Mouse (Mus musculus): ENCODE data around the gene Jph4. TPM values are rescaled to one million over a fixed set of nuclear protein-coding genes. Genes with fewer than 3 reads are reported as not detected.

The Jph4 gene
- polyA plus RNA-seq, 1 experiment from 2014 or later, result 0.18 TPM

DNA sequence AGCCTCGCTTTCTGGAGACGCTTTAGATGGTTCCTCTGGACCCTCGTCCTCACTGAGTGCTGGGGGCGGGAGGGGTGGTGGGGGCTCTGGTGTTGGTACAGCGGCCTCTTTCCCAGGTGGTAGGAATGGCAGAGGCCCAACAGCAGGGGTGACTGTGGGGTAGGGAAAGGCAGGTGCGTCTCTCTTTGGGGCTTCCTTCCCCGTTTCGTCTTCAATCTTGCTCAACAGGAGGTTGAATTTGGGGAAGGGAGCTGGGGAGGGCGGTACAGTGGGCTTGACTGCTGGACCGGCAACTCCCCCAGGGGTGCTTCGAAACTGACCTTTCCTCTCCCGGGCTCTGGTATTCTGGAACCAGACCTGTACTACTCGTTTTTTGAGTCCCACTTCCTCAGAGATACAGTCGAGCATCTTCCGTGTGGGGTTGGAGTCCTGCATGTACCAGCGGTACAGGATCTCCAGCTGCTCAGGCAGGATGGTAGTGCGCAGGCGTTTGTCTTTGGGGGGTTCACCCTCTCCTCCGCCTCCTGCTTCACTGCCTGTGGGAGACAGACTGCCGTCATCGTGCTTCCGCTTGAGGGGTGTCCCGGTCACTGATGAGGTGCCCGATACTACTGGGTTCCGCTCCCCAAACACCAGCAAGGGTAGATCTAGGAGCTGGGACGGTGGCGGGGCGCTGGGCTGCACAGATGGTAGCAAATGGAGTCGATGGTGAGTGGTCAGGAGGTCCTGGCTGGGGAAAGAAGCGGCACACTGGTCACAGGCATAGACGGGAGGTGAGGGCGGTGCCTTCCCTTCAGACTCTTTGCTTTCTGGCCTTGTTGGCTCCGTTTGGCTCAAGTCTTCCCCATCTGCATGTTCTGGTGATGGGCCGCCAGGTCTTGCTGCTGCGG lies 52.0 kb downstream of the Jph4 start:
- ATAC-seq (ENCODE audit: low read depth), result no peak
- H3K36me3 ChIP-seq (ENCODE audit: control insufficient read depth, insufficient read depth, low read length), result peaks cover 2% of the 10 kb centered on the region; the same call in 1 of the 2 replicates
- H3K9ac ChIP-seq (ENCODE audit: low read length), result no peak overlapping the region
- H3K4me3 ChIP-seq (ENCODE audit: low read length), result no peak overlapping the region
- H3K27ac ChIP-seq (ENCODE audit: low read length), result no peak overlapping the region
- H3K4me1 ChIP-seq (replicated peaks; ENCODE audit: control insufficient read depth, insufficient read depth, low read length), result peaks cover 3% of the 10 kb centered on the region
- no peaks in the 10 kb centered on the region for H3K9me3 ChIP-seq (ENCODE audit: control insufficient read depth, low read length)
- H3K4me2 ChIP-seq (ENCODE audit: low read depth, low read length), result no peak overlapping the region
- 67% methylated on average over 35 of the region's 35 CpGs for WGBS
- no peaks in the 10 kb centered on the region for H3K27me3 ChIP-seq (ENCODE audit: control insufficient read depth, insufficient read depth, low read depth, low read length)

DNA sequence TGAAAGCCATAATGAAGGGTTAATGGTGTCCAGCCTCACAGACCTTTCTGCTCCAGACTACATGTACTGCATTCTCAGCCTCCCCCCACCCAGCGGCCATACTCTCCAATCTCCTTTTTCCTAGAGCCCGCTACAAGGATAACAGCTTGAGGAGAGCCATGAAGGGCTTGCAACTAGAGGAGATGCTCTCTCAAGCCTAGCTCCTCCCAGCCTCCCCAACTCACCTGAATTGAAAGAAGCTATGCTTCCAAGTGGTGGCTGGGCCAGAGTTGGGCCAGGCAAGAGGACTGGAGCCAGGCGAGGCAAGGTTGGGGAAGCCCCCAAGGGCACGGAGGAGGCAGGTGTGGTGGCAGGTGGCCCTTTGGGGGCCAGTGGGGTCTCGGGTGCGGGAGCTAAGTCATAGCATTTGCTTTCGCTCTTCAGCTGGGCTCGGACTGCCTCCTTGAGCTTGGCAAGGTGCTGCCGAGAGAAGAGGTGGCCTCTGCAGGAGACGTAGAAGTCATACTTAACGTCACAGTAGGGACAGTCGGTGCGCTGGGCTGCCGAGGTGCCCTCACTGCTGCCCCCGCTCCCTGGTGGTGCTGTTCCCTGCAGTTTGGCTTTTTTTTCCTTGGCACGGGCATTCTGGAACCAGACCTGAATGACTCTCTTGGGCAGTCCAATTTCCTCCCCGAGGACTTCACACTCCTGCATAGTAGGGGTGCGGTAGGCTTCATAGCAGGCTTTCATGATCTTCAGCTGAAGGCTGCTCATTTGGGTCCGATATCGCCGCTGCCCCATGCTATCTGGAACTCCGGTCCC lies 53.0 kb downstream of the Jph4 start:
- Histone ChIP-seq H3K9ac (ENCODE audit: low read length) (no peak overlapping the region), H3K4me1 (replicated peaks; ENCODE audit: control insufficient read depth, insufficient read depth, low read length) (peaks cover 3% of the 10 kb centered on the region), H3K4me3 (ENCODE audit: low read length) (no peak overlapping the region)

DNA sequence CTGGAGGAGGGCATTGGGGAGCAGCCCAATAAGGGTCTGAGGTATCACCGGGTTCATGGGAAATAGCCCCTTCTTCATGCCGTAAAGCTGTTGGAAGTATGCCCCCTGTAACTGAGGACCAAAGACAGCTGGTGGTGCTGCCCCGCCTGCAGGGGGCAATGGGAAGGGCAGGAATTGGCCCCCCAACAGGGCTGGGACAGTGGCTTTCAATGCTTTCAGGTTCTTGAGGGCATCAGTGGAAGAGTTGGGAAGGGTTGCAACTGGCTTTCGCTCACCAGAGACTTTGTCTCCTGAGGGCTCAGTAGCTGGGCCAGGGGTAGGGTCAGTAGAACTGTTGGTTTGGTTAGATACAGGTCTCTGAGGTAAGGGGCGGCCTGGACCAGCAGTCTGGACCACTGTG lies 53.6 kb downstream of the Jph4 start:
- peaks cover 2% of the 10 kb centered on the region; the same call in 1 of the 2 replicates for H3K36me3 ChIP-seq (ENCODE audit: control insufficient read depth, insufficient read depth, low read length)
- H3K4me3 ChIP-seq (ENCODE audit: low read length), result no peak overlapping the region
- H3K4me2 ChIP-seq (ENCODE audit: low read depth, low read length), result no peak overlapping the region
- H3K9me3 ChIP-seq (ENCODE audit: control insufficient read depth, low read length), result no peaks in the 10 kb centered on the region
- no peak for ATAC-seq (ENCODE audit: low read depth)
- peaks cover 3% of the 10 kb centered on the region for H3K4me1 ChIP-seq (replicated peaks; ENCODE audit: control insufficient read depth, insufficient read depth, low read length)
- H3K9ac ChIP-seq (ENCODE audit: low read length), result no peak overlapping the region
- no peaks in the 10 kb centered on the region for H3K27me3 ChIP-seq (ENCODE audit: control insufficient read depth, insufficient read depth, low read depth, low read length)
- no peak overlapping the region for H3K27ac ChIP-seq (ENCODE audit: low read length)
- 84% methylated on average over 5 of the region's 5 CpGs for WGBS

More for the DNA sequence above, 53.0 kb downstream of the Jph4 start:
- no peak overlapping the region for H3K27ac ChIP-seq (ENCODE audit: low read length)
- no peaks in the 10 kb centered on the region for H3K27me3 ChIP-seq (ENCODE audit: control insufficient read depth, insufficient read depth, low read depth, low read length)
- H3K36me3 ChIP-seq (ENCODE audit: control insufficient read depth, insufficient read depth, low read length), result peaks cover 2% of the 10 kb centered on the region; the same call in 1 of the 2 replicates
- ATAC-seq (ENCODE audit: low read depth), result no peak
- no peaks in the 10 kb centered on the region for H3K9me3 ChIP-seq (ENCODE audit: control insufficient read depth, low read length)
- no peak overlapping the region for H3K4me2 ChIP-seq (ENCODE audit: low read depth, low read length)
- WGBS, result 81% methylated on average over 22 of the region's 22 CpGs

DNA sequence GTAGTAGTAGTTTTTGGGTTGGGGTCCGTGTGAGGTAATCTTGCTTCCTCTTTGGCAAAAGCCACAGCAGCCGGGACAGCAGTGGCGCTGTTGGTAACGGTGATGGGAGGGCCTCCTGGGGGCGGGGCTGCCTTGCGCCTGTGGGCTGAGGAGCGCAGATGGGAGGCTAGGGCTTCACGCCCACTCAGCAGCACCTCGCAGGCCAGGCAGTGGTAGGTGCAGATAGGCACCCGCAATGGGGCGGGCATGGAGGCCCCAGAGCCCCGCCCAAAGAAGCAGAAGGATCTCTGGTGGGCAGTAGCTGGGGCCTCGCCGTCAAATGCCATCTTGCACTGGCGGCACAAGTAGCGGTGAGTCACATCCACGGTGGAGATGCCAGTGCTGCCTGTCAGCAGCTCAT lies 54.1 kb downstream of the Jph4 start:
- no peaks in the 10 kb centered on the region for H3K9me3 ChIP-seq (ENCODE audit: control insufficient read depth, low read length)
- H3K27ac ChIP-seq (ENCODE audit: low read length), result no peak overlapping the region
- H3K4me2 ChIP-seq (ENCODE audit: low read depth, low read length), result peak overlapping the region; percentile 28
- H3K9ac ChIP-seq (ENCODE audit: low read length), result no peak overlapping the region
- peak; percentile 77 for ATAC-seq (ENCODE audit: low read depth)
- H3K4me3 ChIP-seq (ENCODE audit: low read length), result no peak overlapping the region
- 11% methylated on average over 17 of the region's 17 CpGs for WGBS
- H3K36me3 ChIP-seq (ENCODE audit: control insufficient read depth, insufficient read depth, low read length), result peaks cover 2% of the 10 kb centered on the region; the same call in 1 of the 2 replicates
- no peaks in the 10 kb centered on the region for H3K27me3 ChIP-seq (ENCODE audit: control insufficient read depth, insufficient read depth, low read depth, low read length)
- H3K4me1 ChIP-seq (replicated peaks; ENCODE audit: control insufficient read depth, insufficient read depth, low read length), result peaks cover 3% of the 10 kb centered on the region

DNA sequence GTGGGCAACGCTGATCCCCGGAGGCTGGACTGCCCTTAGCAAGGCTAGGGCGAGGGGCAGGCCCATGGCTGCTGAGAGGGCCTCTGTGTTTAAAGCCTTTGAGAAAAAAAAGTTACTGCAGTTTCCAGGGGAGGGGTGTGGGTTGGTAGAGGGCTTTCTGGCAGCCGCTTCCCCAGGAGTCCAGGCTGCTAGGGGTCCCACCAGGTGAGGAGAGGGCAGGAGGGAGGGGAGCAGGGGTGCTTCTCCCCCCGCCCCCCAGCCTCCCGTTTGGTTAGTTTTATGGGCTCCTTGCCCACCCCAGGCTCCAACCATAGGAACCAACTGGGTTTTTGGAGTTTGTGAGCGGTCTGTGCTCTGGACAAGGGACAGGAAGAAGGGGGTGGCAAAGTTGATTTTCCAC lies 54.9 kb downstream of the Jph4 start:
- no peak overlapping the region for H3K4me3 ChIP-seq (ENCODE audit: low read length)
- ATAC-seq (ENCODE audit: low read depth), result no peak
- 45% methylated on average over 7 of the region's 7 CpGs for WGBS

DNA sequence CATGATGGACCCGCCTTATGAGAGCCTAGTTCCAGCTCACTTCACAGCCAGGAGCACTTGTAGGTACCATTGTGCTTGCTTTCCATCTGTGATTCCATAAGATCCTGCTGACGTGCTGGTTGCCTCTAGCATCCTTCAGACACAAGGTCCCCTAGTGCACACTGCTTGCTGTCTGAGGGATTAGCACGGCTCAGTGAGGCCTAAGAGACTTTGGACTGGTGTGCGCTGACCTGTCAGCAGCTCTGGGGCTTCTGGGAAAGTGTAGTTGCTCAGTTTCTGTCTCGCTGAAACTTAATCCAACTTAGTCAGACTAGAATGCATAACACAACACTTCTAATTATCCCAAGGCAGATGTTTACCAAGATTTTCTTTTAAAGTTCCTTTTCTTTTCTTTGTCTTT lies 56.8 kb downstream of the Jph4 start:
- Histone ChIP-seq H3K4me3 (ENCODE audit: low read length) (no peak overlapping the region), H3K27me3 (ENCODE audit: control insufficient read depth, insufficient read depth, low read depth, low read length) (no peaks in the 10 kb centered on the region), H3K9ac (ENCODE audit: low read length) (no peak overlapping the region), H3K36me3 (ENCODE audit: control insufficient read depth, insufficient read depth, low read length) (no peaks in the 10 kb centered on the region), H3K9me3 (ENCODE audit: control insufficient read depth, low read length) (no peaks in the 10 kb centered on the region), H3K4me1 (replicated peaks; ENCODE audit: control insufficient read depth, insufficient read depth, low read length) (peaks cover 3% of the 10 kb centered on the region), H3K27ac (ENCODE audit: low read length) (no peak overlapping the region), H3K4me2 (ENCODE audit: low read depth, low read length) (no peak overlapping the region)
- 64% methylated on average over 5 of the region's 5 CpGs for WGBS
- no peak for ATAC-seq (ENCODE audit: low read depth)

More for the DNA sequence above, 54.9 kb downstream of the Jph4 start:
- Histone ChIP-seq H3K27ac (ENCODE audit: low read length) (no peak overlapping the region), H3K4me1 (replicated peaks; ENCODE audit: control insufficient read depth, insufficient read depth, low read length) (peaks cover 3% of the 10 kb centered on the region), H3K4me2 (ENCODE audit: low read depth, low read length) (no peak overlapping the region), H3K9ac (ENCODE audit: low read length) (no peak overlapping the region), H3K27me3 (ENCODE audit: control insufficient read depth, insufficient read depth, low read depth, low read length) (no peaks in the 10 kb centered on the region), H3K9me3 (ENCODE audit: control insufficient read depth, low read length) (no peaks in the 10 kb centered on the region), H3K36me3 (ENCODE audit: control insufficient read depth, insufficient read depth, low read length) (peaks cover 2% of the 10 kb centered on the region; the same call in 1 of the 2 replicates)

DNA sequence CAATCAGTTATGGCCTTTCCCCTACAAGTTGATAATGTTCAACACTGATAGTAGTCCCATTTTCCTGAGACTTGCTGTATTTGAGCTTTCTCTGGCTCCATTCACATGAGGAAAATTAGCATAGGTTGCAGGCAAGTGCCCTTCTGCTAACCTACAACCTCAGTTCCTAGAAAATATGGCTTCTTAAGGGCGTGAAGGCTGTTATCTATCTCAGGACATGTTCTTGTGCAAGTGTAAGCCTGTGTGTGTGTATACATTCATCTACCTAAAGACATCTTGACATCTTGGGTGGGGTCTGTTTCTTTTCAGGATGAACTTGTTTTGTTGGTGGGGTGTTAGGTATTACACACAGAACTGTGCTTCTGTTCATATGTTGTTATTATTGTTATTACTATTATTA lies 57.7 kb downstream of the Jph4 start:
- Histone ChIP-seq H3K9ac (ENCODE audit: low read length) (no peak overlapping the region), H3K9me3 (ENCODE audit: control insufficient read depth, low read length) (no peaks in the 10 kb centered on the region), H3K4me3 (ENCODE audit: low read length) (no peak overlapping the region), H3K4me2 (ENCODE audit: low read depth, low read length) (no peak overlapping the region), H3K4me1 (replicated peaks; ENCODE audit: control insufficient read depth, insufficient read depth, low read length) (peaks cover 3% of the 10 kb centered on the region), H3K36me3 (ENCODE audit: control insufficient read depth, insufficient read depth, low read length) (no peaks in the 10 kb centered on the region), H3K27ac (ENCODE audit: low read length) (no peak overlapping the region), H3K27me3 (ENCODE audit: control insufficient read depth, insufficient read depth, low read depth, low read length) (no peaks in the 10 kb centered on the region)
- ATAC-seq (ENCODE audit: low read depth), result no peak
- WGBS, result 75% methylated on average over 1 of the region's 1 CpGs
